Mouse (Mus musculus): ENCODE measurements around the gene Hba-a2. TPM values are rescaled to one million over a fixed set of nuclear protein-coding genes. Genes with fewer than 3 reads are reported as not detected.

The Hba-a2 gene
- polyA plus RNA-seq, 2 experiments = 9,478 to 14,532 TPM

DNA sequence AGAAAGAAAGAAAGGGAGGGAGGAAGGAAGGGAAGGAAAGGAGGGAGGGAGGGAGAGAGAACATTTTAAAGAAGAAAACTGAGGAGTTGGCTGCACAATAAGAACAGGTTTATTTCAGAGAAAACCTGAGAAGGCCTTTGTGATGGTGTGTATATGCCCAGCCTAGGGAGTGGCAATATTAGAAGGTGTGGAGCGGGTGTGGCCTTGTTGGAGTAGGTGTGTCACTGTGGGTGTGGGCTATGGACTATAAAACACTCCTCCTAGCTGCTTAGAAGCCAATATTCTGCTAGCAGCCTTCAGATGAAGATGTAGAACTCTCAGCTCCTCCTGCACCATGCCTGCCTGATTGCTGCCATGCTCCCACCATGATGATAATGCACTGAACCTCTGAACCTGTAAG is 47.1 kb downstream of the Hba-a2 start:
- Histone ChIP-seq H3K27me3 (ENCODE audit: control insufficient read depth, insufficient read depth, low read length) (no peaks in the 10 kb centered on the region), H3K27ac (replicated peaks; ENCODE audit: low read depth, low read length) (no peak overlapping the region), H3K4me1 (ENCODE audit: control insufficient read depth, insufficient read depth, low read length) (peaks cover 6% of the 10 kb centered on the region), H3K4me2 (replicated peaks; ENCODE audit: low read depth, low read length, severe bottlenecking) (no peak overlapping the region), H3K9ac (ENCODE audit: low read depth, low read length, severe bottlenecking) (no peak overlapping the region), H3K9me3 (ENCODE audit: control insufficient read depth, low read length) (no peaks in the 10 kb centered on the region), H3K36me3 (ENCODE audit: control insufficient read depth, insufficient read depth, low read length) (no peaks in the 10 kb centered on the region), H3K4me3 (replicated peaks; ENCODE audit: low read length) (no peak overlapping the region)
- WGBS = 94% methylated on average over 1 of the region's 1 CpGs
- TF ChIP-seq POLR2A (IDR thresholded peaks at IDR 0.05; ENCODE audit: borderline replicate concordance, extremely low read depth, insufficient read depth, insufficient read length) = no peak
- no peak for DNase-seq (ENCODE audit: low spot score)
- no peak for ATAC-seq (ENCODE audit: low FRiP score, low read depth)

DNA sequence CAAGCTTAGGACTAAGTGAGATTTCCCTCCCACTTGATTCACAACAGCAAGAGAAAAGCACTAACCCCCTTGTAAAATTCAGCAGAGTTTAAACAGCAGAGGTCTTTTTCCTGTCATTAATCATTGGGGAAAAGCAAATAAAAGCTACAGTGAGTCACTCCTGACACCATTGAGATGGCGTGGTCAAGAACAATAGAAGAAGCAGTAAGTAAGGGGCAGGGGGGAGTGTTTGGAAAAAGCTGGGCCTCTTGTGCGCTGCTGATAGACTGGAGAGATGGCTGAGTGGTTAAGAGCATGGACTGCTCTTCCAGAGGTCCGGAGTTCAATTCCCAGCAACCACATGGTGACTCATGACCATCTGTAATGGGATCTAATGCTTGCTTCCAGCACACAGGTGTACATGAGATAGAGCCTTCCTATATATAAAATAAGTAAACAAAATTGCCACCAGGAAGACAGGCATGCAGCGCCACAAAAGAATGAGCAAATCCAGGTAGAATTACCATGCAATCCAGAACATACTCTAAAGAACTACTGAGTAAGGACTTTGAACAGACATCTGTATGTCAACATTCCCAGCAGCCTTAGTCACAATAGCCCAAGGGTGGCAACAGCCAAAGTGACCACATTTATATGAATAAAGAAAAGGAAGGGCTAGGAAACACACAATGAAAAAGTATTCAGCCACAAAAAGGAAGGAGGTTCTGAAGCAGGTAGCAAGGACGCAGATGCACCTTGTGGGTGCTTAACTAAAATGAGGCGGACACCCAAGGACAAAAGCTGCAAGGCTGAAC is 49.4 kb downstream of the Hba-a2 start:
- Histone ChIP-seq H3K36me3 (ENCODE audit: control insufficient read depth, insufficient read depth, low read length) (0 out of 2 replicates have a peak, but pooled peaks cover 1% of the 10 kb centered on the region), H3K27ac (replicated peaks; ENCODE audit: low read depth, low read length) (no peak overlapping the region), H3K27me3 (ENCODE audit: control insufficient read depth, insufficient read depth, low read length) (no peaks in the 10 kb centered on the region), H3K4me2 (replicated peaks; ENCODE audit: low read depth, low read length, severe bottlenecking) (no peak overlapping the region), H3K9me3 (ENCODE audit: control insufficient read depth, low read length) (no peaks in the 10 kb centered on the region), H3K9ac (ENCODE audit: low read depth, low read length, severe bottlenecking) (no peak overlapping the region), H3K4me3 (replicated peaks; ENCODE audit: low read length) (no peak overlapping the region), H3K4me1 (ENCODE audit: control insufficient read depth, insufficient read depth, low read length) (peaks cover 25% of the 10 kb centered on the region)
- DNase-seq (ENCODE audit: low spot score) (no peak), ATAC-seq (ENCODE audit: low FRiP score, low read depth) (no peak)
- WGBS = 79% methylated on average over 6 of the region's 6 CpGs
- no peak for TF ChIP-seq POLR2A (IDR thresholded peaks at IDR 0.05; ENCODE audit: borderline replicate concordance, extremely low read depth, insufficient read depth, insufficient read length)

Other genes with a start within 250 kb of the Hba-a2 start
- gene Il9r, start 96.2 kb upstream of the Hba-a2 start, polyA plus RNA-seq (2012; rRNA removed) = 0.54 and 0.73 TPM in 2 replicates
- 0.21 and 0.32 TPM in 2 replicates for gene Il9r, start 96.2 kb upstream of the Hba-a2 start, polyA plus RNA-seq (2014; fragmentation: Nextera tagmentation; extraction: Ambion mirVana)
- 31.9 and 46.7 TPM in 2 replicates for gene Snrnp25, start 91.1 kb upstream of the Hba-a2 start, polyA plus RNA-seq (2012; rRNA removed)
- gene Snrnp25, start 91.1 kb upstream of the Hba-a2 start, polyA plus RNA-seq (2014; fragmentation: Nextera tagmentation; extraction: Ambion mirVana) = 52.1 and 54.5 TPM in 2 replicates
- gene Rhbdf1, start 74.2 kb upstream of the Hba-a2 start, polyA plus RNA-seq (2012; rRNA removed) = 136 and 234 TPM in 2 replicates
- gene Rhbdf1, start 74.2 kb upstream of the Hba-a2 start, polyA plus RNA-seq (2014; fragmentation: Nextera tagmentation; extraction: Ambion mirVana) = 61.5 and 68.3 TPM in 2 replicates
- gene Mpg, start 70.0 kb upstream of the Hba-a2 start, polyA plus RNA-seq (2012; rRNA removed) = 27.1 and 27.9 TPM in 2 replicates
- 40.1 and 43.9 TPM in 2 replicates for gene Mpg, start 70.0 kb upstream of the Hba-a2 start, polyA plus RNA-seq (2014; fragmentation: Nextera tagmentation; extraction: Ambion mirVana)
- gene Nprl3, start 28.8 kb upstream of the Hba-a2 start, polyA plus RNA-seq (2012; rRNA removed) = 88.8 and 114 TPM in 2 replicates
- gene Nprl3, start 28.8 kb upstream of the Hba-a2 start, polyA plus RNA-seq (2014; fragmentation: Nextera tagmentation; extraction: Ambion mirVana) = 29.4 and 30.9 TPM in 2 replicates
- gene Hba-x, start 20.1 kb upstream of the Hba-a2 start, polyA plus RNA-seq (2012; rRNA removed) = 70.0 and 113 TPM in 2 replicates
- 197 and 201 TPM in 2 replicates for gene Hba-x, start 20.1 kb upstream of the Hba-a2 start, polyA plus RNA-seq (2014; fragmentation: Nextera tagmentation; extraction: Ambion mirVana)
- 4,119 and 4,850 TPM in 2 replicates for gene Hba-a1, start 13.0 kb upstream of the Hba-a2 start, polyA plus RNA-seq (2012; rRNA removed)
- 3,906 and 5,793 TPM in 2 replicates for gene Hba-a1, start 13.0 kb upstream of the Hba-a2 start, polyA plus RNA-seq (2014; fragmentation: Nextera tagmentation; extraction: Ambion mirVana)
- 0.87 and 2.4 TPM in 2 replicates for gene Hbq1b, start 9.5 kb upstream of the Hba-a2 start, polyA plus RNA-seq (2012; rRNA removed)
- gene Hbq1b, start 9.5 kb upstream of the Hba-a2 start, polyA plus RNA-seq (2014; fragmentation: Nextera tagmentation; extraction: Ambion mirVana) = 0.91 and 1.1 TPM in 2 replicates
- 0.83 and 1.3 TPM in 2 replicates for gene Hbq1a, start 3.6 kb downstream of the Hba-a2 start, polyA plus RNA-seq (2012; rRNA removed)
- 0.97 and 1.3 TPM in 2 replicates for gene Hbq1a, start 3.6 kb downstream of the Hba-a2 start, polyA plus RNA-seq (2014; fragmentation: Nextera tagmentation; extraction: Ambion mirVana)
- gene Sh3pxd2b, start 51.3 kb downstream of the Hba-a2 start, polyA plus RNA-seq (2012; rRNA removed) = 44.3 and 52.8 TPM in 2 replicates
- gene Sh3pxd2b, start 51.3 kb downstream of the Hba-a2 start, polyA plus RNA-seq (2014; fragmentation: Nextera tagmentation; extraction: Ambion mirVana) = 31.5 and 31.8 TPM in 2 replicates
- gene Ubtd2, start 158.9 kb downstream of the Hba-a2 start, polyA plus RNA-seq (2012; rRNA removed) = 74.2 and 78.1 TPM in 2 replicates
- gene Ubtd2, start 158.9 kb downstream of the Hba-a2 start, polyA plus RNA-seq (2014; fragmentation: Nextera tagmentation; extraction: Ambion mirVana) = 107 and 118 TPM in 2 replicates
- 0.11 TPM in 1 of 2 replicates, not detected in the other for gene Efcab9, start 235.6 kb downstream of the Hba-a2 start, polyA plus RNA-seq (2012; rRNA removed)
- not detected in 2 replicates for gene Efcab9, start 235.6 kb downstream of the Hba-a2 start, polyA plus RNA-seq (2014; fragmentation: Nextera tagmentation; extraction: Ambion mirVana)
- 7.1 and 8.3 TPM in 2 replicates for gene Stk10, start 236.8 kb downstream of the Hba-a2 start, polyA plus RNA-seq (2012; rRNA removed)
- 1.9 and 2.5 TPM in 2 replicates for gene Stk10, start 236.8 kb downstream of the Hba-a2 start, polyA plus RNA-seq (2014; fragmentation: Nextera tagmentation; extraction: Ambion mirVana)